Mouse (Mus musculus) CH12.LX (cell line): ENCODE data around the gene Spatc1l.

Experiments used
- BHLHE40 ChIP-seq: IDR thresholded peaks from 2 replicates; pipeline ENCODE4 v1.6.1; 2011; ENCODE audit warnings: mild to moderate bottlenecking, low read depth, low read length, improper control_type of control experiment
- CHD1 ChIP-seq: IDR thresholded peaks from 2 replicates; pipeline ENCODE4 v1.6.1; 2012; ENCODE audit warnings: low read depth, low read length, improper control_type of control experiment, inconsistent platforms
- CTCF ChIP-seq, 2 experiments: IDR thresholded peaks in 1 of 2; conservative IDR thresholded peaks in 1 of 2; 2 replicates each; pipeline ENCODE4 v1.5.1; 2011 to 2012; ENCODE audit warnings: low read depth in 2 of 2, low read length in 2 of 2, improper control_type of control experiment in 1 of 2, inconsistent platforms in 1 of 2, mild to moderate bottlenecking in 1 of 2, moderate library complexity in 1 of 2
- E2F4 ChIP-seq: IDR thresholded peaks from 2 replicates; pipeline ENCODE4 v1.6.1; 2011; ENCODE audit warnings: low read depth, low read length, improper control_type of control experiment; ENCODE audit not compliant: insufficient replicate concordance
- EP300 ChIP-seq: IDR thresholded peaks from 2 replicates; pipeline ENCODE4 v1.6.1; 2011; ENCODE audit warnings: low read length, improper control_type of control experiment
- MAX ChIP-seq: IDR thresholded peaks from 2 replicates; pipeline ENCODE4 v1.6.1; 2011; ENCODE audit warnings: low read length, improper control_type of control experiment
- MAZ ChIP-seq: IDR thresholded peaks from 2 replicates; pipeline ENCODE4 v1.6.1; 2012; ENCODE audit warnings: low read depth, mild to moderate bottlenecking, inconsistent platforms, low read length, improper control_type of control experiment, moderate library complexity
- MEF2A ChIP-seq: IDR thresholded peaks from 2 replicates; pipeline ENCODE4 v1.6.1; 2014; ENCODE audit warnings: low read depth, mild to moderate bottlenecking, inconsistent platforms, low read length, improper control_type of control experiment, borderline replicate concordance
- NELFE ChIP-seq: IDR thresholded peaks from 2 replicates; pipeline ENCODE4 v1.6.1; 2011; ENCODE audit warnings: low read depth, low read length, improper control_type of control experiment
- POLR2A ChIP-seq: IDR thresholded peaks from 2 replicates; pipeline ENCODE4 v1.6.1; 2011; ENCODE audit warnings: low read depth, mild to moderate bottlenecking, improper control_type of control experiment, low read length
- POLR2AphosphoS2 ChIP-seq: IDR thresholded peaks from 2 replicates; pipeline ENCODE4 v1.6.1; 2011; ENCODE audit warnings: low read depth, low read length, improper control_type of control experiment
- ZKSCAN1 ChIP-seq: IDR thresholded peaks from 2 replicates; pipeline ENCODE4 v1.6.1; 2012; ENCODE audit warnings: low read depth, inconsistent platforms, low read length, improper control_type of control experiment, borderline replicate concordance
- ZNF384 ChIP-seq: IDR thresholded peaks from 2 replicates; pipeline ENCODE4 v1.6.1; 2012; ENCODE audit warnings: low read depth, low read length, improper control_type of control experiment, inconsistent platforms

DNA sequence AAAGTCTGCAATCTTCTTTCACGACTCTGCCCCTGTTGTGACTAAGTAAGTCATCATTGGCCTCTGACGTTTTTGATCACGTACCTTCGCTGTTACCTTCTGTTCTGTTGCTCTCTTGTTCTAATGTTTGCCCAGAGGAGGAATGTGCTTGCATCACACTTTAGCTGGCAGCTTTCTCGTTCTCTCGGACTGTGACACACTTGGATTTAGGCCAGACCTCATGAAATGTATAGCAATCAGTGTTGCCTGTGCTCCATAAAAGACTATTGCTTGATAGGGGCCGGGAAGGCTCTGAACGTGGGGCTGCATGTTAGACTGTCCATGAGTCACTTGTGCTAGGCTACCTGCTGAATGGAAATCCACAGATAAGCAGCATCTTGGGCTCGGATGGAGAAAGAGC is 24.5 kb upstream of the Spatc1l start:
- no peak for TF ChIP-seq CTCF (conservative IDR thresholded peaks at IDR 0.05 in 1 of 2, IDR thresholded peaks at IDR 0.05 in 1 of 2; ENCODE audit: low read depth in 2 of 2, low read length in 2 of 2)
- no peak for TF ChIP-seq POLR2AphosphoS2
- TF ChIP-seq E2F4 = no peak
- no peak for TF ChIP-seq NELFE
- TF ChIP-seq POLR2A = no peak
- TF ChIP-seq CHD1 = no peak
- no peak for TF ChIP-seq BHLHE40
- TF ChIP-seq MEF2A = no peak
- no peak for TF ChIP-seq EP300
- no peak for TF ChIP-seq MAX
- no peak for TF ChIP-seq ZKSCAN1
- no peak for TF ChIP-seq ZNF384
- no peak for TF ChIP-seq MAZ
